Mouse (Mus musculus) small intestine, adult 2 months (tissue): ENCODE data around the gene Obsl1. TPM values are rescaled to one million over a fixed set of nuclear protein-coding genes. Genes with fewer than 3 reads are reported as not detected.

ENCODE experiments used
- H3K27ac ChIP-seq: fragments of 200-500 bp; 2 replicates; pipeline ENCODE4 v1.5.1; 2012; ENCODE audit warnings: low read depth, low read length, control low read depth, inconsistent platforms; ENCODE audit not compliant: insufficient read depth
- H3K27me3 ChIP-seq: fragments of 200-500 bp; 2 replicates; pipeline ENCODE4 v1.6.1; 2012; ENCODE audit warnings: mild to moderate bottlenecking, moderate library complexity, low read length, inconsistent platforms; ENCODE audit not compliant: control insufficient read depth, insufficient read depth
- H3K36me3 ChIP-seq: fragments of 200-500 bp; 2 replicates; pipeline ENCODE4 v1.6.1; 2012; ENCODE audit warnings: mild to moderate bottlenecking, low read length, control low read depth, inconsistent platforms; ENCODE audit not compliant: control insufficient read depth, insufficient read depth
- H3K4me1 ChIP-seq: fragments of 200-500 bp; 2 replicates; pipeline ENCODE4 v1.6.1; 2012; ENCODE audit warnings: low read length, inconsistent platforms, mixed read lengths; ENCODE audit not compliant: control insufficient read depth, insufficient read depth, insufficient read length
- H3K4me3 ChIP-seq: fragments of 200-500 bp; 2 replicates; pipeline ENCODE4 v1.5.1; 2012; ENCODE audit warnings: low read depth, mild to moderate bottlenecking, control low read depth, inconsistent platforms, low read length, moderate library complexity
- CTCF ChIP-seq: fragments of 200-500 bp; IDR thresholded peaks from 2 replicates; pipeline ENCODE4 v1.5.1; 2012; ENCODE audit warnings: low read depth, mild to moderate bottlenecking, control low read depth, inconsistent platforms, low read length, moderate library complexity, mixed read lengths; ENCODE audit not compliant: insufficient replicate concordance, insufficient read length; ENCODE audit errors: extremely low read depth
- POLR2A ChIP-seq: fragments of 200-500 bp; IDR thresholded peaks from 2 replicates; pipeline ENCODE4 v1.6.1; 2012; ENCODE audit warnings: low read depth, mild to moderate bottlenecking, control low read depth, inconsistent platforms, low read length, moderate library complexity
- WGBS: fragments of 180-500 bp; shearing (Covaris S2); methylation state at CpG from one replicate; pipeline ENCODE4 v1.1.7; 2018; 5-methylcytosine and 5-hydroxymethylcytosine counted together
- polyA plus RNA-seq: library from polyadenylated mRNA; depleted of rRNA; stranded (reverse); fragments of >200 nt; gene quantifications from 2 replicates; pipeline ENCODE4 v1.2.3, GENCODE M21; 2012

Obsl1 gene
- polyA plus RNA-seq, 1 experiment, result 4.3 TPM

DNA sequence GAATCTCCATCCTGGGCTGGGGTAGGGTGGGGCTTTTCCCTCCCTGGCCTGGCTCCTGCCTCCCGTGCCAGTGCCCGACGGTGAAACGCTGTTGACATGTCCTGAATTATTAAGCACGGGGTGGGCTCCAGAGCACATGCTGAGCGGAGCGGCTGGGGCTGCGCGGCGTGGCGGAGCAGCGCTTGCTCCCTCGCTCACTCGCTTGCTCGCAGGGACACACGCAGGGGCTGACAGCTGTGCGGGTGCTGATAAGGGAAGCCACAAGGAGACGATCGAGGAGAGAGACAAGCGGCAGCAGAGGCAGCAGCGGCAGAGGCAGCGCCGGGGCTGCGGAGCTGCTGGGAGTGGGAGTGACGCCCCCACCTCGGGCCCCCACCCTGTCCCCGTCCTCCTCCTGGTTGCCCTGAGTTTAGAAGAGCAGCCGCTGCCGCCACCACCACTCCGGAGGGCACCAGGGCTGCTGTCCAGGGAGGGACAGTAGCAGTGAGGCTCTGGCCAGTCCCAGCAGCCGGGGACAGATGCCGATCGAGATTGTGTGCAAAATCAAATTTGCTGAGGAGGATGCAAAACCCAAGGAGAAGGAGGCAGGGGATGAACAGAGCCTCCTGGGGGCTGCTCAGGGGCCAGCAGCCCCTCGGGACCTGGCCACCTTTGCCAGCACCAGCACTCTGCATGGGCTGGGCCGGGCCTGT is 55.8 kb downstream of the Obsl1 start, which contains the start of gene Asic4:
Gene Asic4, plus strand, starts transcription at position 123 of the 692 bp plus-strand sequence.
- peaks cover 8% of the 10 kb centered on the region for H3K4me1 ChIP-seq
- peaks cover 54% of the 10 kb centered on the region for H3K27me3 ChIP-seq
- WGBS, result 6% methylated on average over 35 of the region's 35 CpGs
- TF ChIP-seq CTCF (no peak), POLR2A (no peak)
- no peak within 1 kb of the TSS for H3K4me3 ChIP-seq
- H3K27ac ChIP-seq, result no peak within 1 kb of the TSS
- H3K36me3 ChIP-seq, result no peaks in the 10 kb centered on the region

- WGBS, result 8% methylated on average over 8 of the region's 8 CpGs
- no peak overlapping the region for H3K4me3 ChIP-seq
- H3K27ac ChIP-seq, result no peak overlapping the region
- no peak for TF ChIP-seq CTCF
- no peak for TF ChIP-seq POLR2A
- H3K36me3 ChIP-seq, result no peaks in the 10 kb centered on the region
- H3K4me1 ChIP-seq, result peaks cover 8% of the 10 kb centered on the region
- peaks cover 54% of the 10 kb centered on the region for H3K27me3 ChIP-seq
Observed at GRCm38 (mm10) chr1:75449377-75450135, 56.7 kb downstream of the Obsl1 start.

- 10% methylated on average over 14 of the region's 14 CpGs for WGBS
- no peak overlapping the region for H3K4me3 ChIP-seq
- peaks cover 54% of the 10 kb centered on the region for H3K27me3 ChIP-seq
- H3K4me1 ChIP-seq, result peaks cover 8% of the 10 kb centered on the region
- no peak overlapping the region for H3K27ac ChIP-seq
- no peak for TF ChIP-seq CTCF
- no peak for TF ChIP-seq POLR2A
- no peaks in the 10 kb centered on the region for H3K36me3 ChIP-seq
Observed at GRCm38 (mm10) chr1:75448937-75449336, 57.3 kb downstream of the Obsl1 start.

- no peaks in the 10 kb centered on the region; the same call in 1 of the 2 replicates for H3K36me3 ChIP-seq
- H3K27ac ChIP-seq, result no peak overlapping the region
- H3K4me1 ChIP-seq, result peaks cover 8% of the 10 kb centered on the region
- TF ChIP-seq CTCF (no peak), POLR2A (no peak)
- no peak overlapping the region for H3K4me3 ChIP-seq
- H3K27me3 ChIP-seq, result peaks cover 54% of the 10 kb centered on the region
- 8% methylated on average over 7 of the region's 7 CpGs for WGBS
Observed at GRCm38 (mm10) chr1:75448052-75448431, 58.2 kb downstream of the Obsl1 start.

GRCm38 (mm10) chr1:75447265-75448051 is 58.8 kb downstream of the Obsl1 start:
- Histone ChIP-seq H3K36me3 (peaks cover 2% of the 10 kb centered on the region), H3K27ac (no peak overlapping the region), H3K4me1 (peaks cover 8% of the 10 kb centered on the region), H3K4me3 (peak overlapping the region; percentile 47), H3K27me3 (peaks cover 54% of the 10 kb centered on the region)
- 4% methylated on average over 10 of the region's 10 CpGs for WGBS
- TF ChIP-seq POLR2A (no peak), CTCF (no peak)

DNA sequence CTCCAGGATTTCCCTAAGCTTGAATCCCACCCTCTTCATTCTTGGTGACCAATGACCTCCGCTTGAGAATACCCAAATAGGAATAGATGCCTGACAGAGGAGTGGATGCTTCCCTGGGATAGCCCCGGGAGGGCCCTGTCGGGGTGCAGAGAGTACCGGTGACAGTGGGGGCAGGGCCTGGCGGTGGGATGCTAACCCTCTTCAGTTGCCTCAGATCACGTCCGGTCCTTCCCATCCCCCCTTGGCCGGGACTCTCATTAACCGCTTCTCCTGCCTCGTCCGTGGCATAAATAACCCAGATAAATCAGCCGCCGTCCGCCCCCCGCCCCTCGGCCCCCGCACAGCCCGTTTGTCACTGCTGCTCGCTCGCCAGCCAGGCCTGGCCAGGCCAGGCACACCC is 59.6 kb downstream of the Obsl1 start:
- H3K27ac ChIP-seq, result no peak overlapping the region
- 5% methylated on average over 20 of the region's 20 CpGs for WGBS
- TF ChIP-seq POLR2A (no peak), CTCF (no peak)

More for the DNA sequence above, 59.6 kb downstream of the Obsl1 start:
- Histone ChIP-seq H3K27me3 (peaks cover 54% of the 10 kb centered on the region), H3K36me3 (peaks cover 9% of the 10 kb centered on the region), H3K4me1 (peaks cover 8% of the 10 kb centered on the region), H3K4me3 (no peak overlapping the region)
